Mouse (Mus musculus): ENCODE measurements around the gene Thsd7b. TPM values are rescaled to one million over a fixed set of nuclear protein-coding genes. Genes with fewer than 3 reads are reported as not detected.
"Not testable (repeated sequence)": the region's sequence is repeated elsewhere in the genome, so short reads cannot be mapped to it uniquely, and the experiment has no call there.

The Thsd7b gene
- polyA plus RNA-seq, 1 experiment from 2014 or later: 0.32 TPM

GRCm38 (mm10) chr1:130186836-130187235 is 913.7 kb downstream of the Thsd7b start:
- H3K9me3 ChIP-seq (replicated peaks; ENCODE audit: control insufficient read depth, low read length); H3K27me3 ChIP-seq (ENCODE audit: control insufficient read depth, insufficient read depth, low read depth, low read length); ATAC-seq (ENCODE audit: low read depth); H3K27ac ChIP-seq (ENCODE audit: low read length); H3K9ac ChIP-seq (ENCODE audit: low read depth, low read length); H3K4me2 ChIP-seq (ENCODE audit: low read depth, low read length); H3K4me1 ChIP-seq (ENCODE audit: control insufficient read depth, low read depth, low read length); H3K4me3 ChIP-seq (ENCODE audit: low read depth, low read length); H3K36me3 ChIP-seq (ENCODE audit: control insufficient read depth, insufficient read depth): not testable (repeated sequence)
- WGBS (ENCODE audit: insufficient replicate concordance): 67% methylated on average over 7 of the region's 7 CpGs

DNA sequence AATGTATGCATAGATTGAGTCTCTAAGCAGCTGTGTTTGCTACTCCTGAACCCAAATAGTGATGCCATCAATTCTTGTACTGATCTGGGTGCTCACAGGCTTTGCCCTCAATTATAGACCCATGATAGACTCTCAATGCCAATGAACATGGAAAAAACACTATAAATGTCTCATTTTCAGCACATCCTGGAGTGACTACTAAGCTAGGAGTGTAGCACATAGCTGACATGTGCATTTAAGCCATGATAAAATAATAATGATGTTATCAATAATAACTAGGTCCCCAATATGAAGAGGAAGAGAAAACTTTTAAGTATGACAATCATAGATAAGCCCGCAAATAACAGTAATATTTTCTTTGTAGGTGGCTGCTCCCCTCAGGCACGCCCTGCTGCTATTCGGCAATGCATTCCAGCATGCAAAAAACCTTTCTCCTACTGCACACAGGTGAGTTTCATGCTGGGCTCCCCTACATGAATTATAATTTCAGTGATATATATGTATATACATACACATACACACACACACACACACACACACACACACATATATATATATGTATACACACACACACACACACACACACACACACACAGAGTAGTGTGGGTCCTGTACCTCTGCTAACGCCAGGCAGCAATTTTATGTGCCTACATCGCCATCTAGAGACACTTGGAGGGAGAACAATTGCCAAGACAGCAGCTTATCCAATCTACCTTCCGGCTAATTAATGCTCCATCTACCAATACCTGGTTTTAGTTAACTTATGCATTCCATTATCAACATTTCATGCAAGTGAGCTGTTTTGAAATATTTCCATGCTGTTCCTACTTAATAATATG is 919.3 kb downstream of the Thsd7b start:
- Histone ChIP-seq H3K27ac (ENCODE audit: low read length) (no peak overlapping the region), H3K4me2 (ENCODE audit: low read depth, low read length) (no peak overlapping the region), H3K9me3 (replicated peaks; ENCODE audit: control insufficient read depth, low read length) (no peaks in the 10 kb centered on the region), H3K9ac (ENCODE audit: low read depth, low read length) (no peak overlapping the region), H3K4me1 (ENCODE audit: control insufficient read depth, low read depth, low read length) (no peaks in the 10 kb centered on the region), H3K4me3 (ENCODE audit: low read depth, low read length) (no peak overlapping the region), H3K36me3 (ENCODE audit: control insufficient read depth, insufficient read depth) (no peaks in the 10 kb centered on the region), H3K27me3 (ENCODE audit: control insufficient read depth, insufficient read depth, low read depth, low read length) (no peaks in the 10 kb centered on the region)
- ATAC-seq (ENCODE audit: low read depth): no peak
- 36% methylated on average over 6 of the region's 6 CpGs for WGBS (ENCODE audit: insufficient replicate concordance)

- no peak overlapping the region for H3K4me2 ChIP-seq (ENCODE audit: low read depth, low read length)
- H3K36me3 ChIP-seq (ENCODE audit: control insufficient read depth, insufficient read depth): no peaks in the 10 kb centered on the region
- H3K27ac ChIP-seq (ENCODE audit: low read length): no peak overlapping the region
- H3K4me3 ChIP-seq (ENCODE audit: low read depth, low read length): no peak overlapping the region
- H3K4me1 ChIP-seq (ENCODE audit: control insufficient read depth, low read depth, low read length): no peaks in the 10 kb centered on the region
- no peak for ATAC-seq (ENCODE audit: low read depth)
- no peaks in the 10 kb centered on the region for H3K9me3 ChIP-seq (replicated peaks; ENCODE audit: control insufficient read depth, low read length)
- no peak overlapping the region for H3K9ac ChIP-seq (ENCODE audit: low read depth, low read length)
- WGBS (ENCODE audit: insufficient replicate concordance): 64% methylated on average over 3 of the region's 3 CpGs
- no peaks in the 10 kb centered on the region for H3K27me3 ChIP-seq (ENCODE audit: control insufficient read depth, insufficient read depth, low read depth, low read length)
Measured at GRCm38 (mm10) chr1:130217404-130217803, 944.3 kb downstream of the Thsd7b start.

DNA sequence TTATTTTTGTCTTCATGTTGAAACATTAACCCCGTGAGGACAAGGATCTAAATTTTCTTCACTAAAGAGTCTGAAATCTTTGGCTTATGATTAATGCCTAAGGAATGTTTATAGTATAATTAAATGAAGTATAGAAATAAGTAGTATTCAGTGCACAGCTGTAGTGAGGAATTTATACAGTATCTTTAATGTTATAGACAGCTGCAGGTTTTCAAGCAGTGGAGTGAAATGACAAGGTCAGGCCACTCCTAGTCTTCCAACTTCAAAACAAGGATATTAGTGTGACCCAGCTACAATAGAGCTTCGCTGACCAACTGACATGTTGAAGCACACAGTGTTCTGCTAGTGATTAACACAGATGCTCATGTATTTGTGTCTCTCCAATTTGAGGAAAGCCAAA is 949.8 kb downstream of the Thsd7b start:
- Histone ChIP-seq H3K4me3 (ENCODE audit: low read depth, low read length) (no peak overlapping the region), H3K27ac (ENCODE audit: low read length) (no peak overlapping the region), H3K4me2 (ENCODE audit: low read depth, low read length) (no peak overlapping the region), H3K9me3 (replicated peaks; ENCODE audit: control insufficient read depth, low read length) (no peaks in the 10 kb centered on the region), H3K9ac (ENCODE audit: low read depth, low read length) (no peak overlapping the region), H3K36me3 (ENCODE audit: control insufficient read depth, insufficient read depth) (no peaks in the 10 kb centered on the region), H3K4me1 (ENCODE audit: control insufficient read depth, low read depth, low read length) (no peaks in the 10 kb centered on the region), H3K27me3 (ENCODE audit: control insufficient read depth, insufficient read depth, low read depth, low read length) (no peaks in the 10 kb centered on the region)
- WGBS (ENCODE audit: insufficient replicate concordance): 52% methylated on average over 2 of the region's 2 CpGs
- no peak for ATAC-seq (ENCODE audit: low read depth)

DNA sequence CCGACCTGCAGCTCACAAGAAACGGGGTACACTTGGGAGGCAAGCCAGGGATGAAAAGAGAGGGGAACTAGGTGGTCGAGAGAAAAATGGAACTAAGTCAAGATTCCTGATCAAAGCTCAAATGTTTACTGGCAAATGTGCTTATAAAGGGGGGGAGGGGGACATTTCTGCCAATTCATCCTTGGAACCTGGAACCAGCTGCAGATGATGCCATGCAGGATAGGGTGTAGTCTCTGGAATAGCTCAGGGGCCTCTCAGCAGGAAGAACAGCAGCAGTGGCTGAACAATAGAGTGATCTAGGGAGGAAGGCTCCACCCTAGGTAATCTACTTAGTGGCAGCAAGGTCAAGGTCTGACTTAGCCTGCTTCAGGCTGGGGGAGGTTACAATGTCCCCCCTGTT is 972.5 kb downstream of the Thsd7b start:
- Histone ChIP-seq H3K9ac (ENCODE audit: low read depth, low read length) (no peak overlapping the region), H3K36me3 (ENCODE audit: control insufficient read depth, insufficient read depth) (no peaks in the 10 kb centered on the region), H3K9me3 (replicated peaks; ENCODE audit: control insufficient read depth, low read length) (no peaks in the 10 kb centered on the region), H3K27ac (ENCODE audit: low read length) (no peak overlapping the region), H3K4me2 (ENCODE audit: low read depth, low read length) (no peak overlapping the region), H3K27me3 (ENCODE audit: control insufficient read depth, insufficient read depth, low read depth, low read length) (no peaks in the 10 kb centered on the region), H3K4me3 (ENCODE audit: low read depth, low read length) (no peak overlapping the region), H3K4me1 (ENCODE audit: control insufficient read depth, low read depth, low read length) (no peaks in the 10 kb centered on the region)
- no peak for ATAC-seq (ENCODE audit: low read depth)
- WGBS (ENCODE audit: insufficient replicate concordance): 71% methylated on average over 3 of the region's 3 CpGs

GRCm38 (mm10) chr1:130246264-130246663 is 973.2 kb downstream of the Thsd7b start:
- H3K9me3 ChIP-seq (replicated peaks; ENCODE audit: control insufficient read depth, low read length); H3K27ac ChIP-seq (ENCODE audit: low read length); H3K4me1 ChIP-seq (ENCODE audit: control insufficient read depth, low read depth, low read length); H3K4me3 ChIP-seq (ENCODE audit: low read depth, low read length); ATAC-seq (ENCODE audit: low read depth); H3K27me3 ChIP-seq (ENCODE audit: control insufficient read depth, insufficient read depth, low read depth, low read length); H3K36me3 ChIP-seq (ENCODE audit: control insufficient read depth, insufficient read depth); H3K4me2 ChIP-seq (ENCODE audit: low read depth, low read length); H3K9ac ChIP-seq (ENCODE audit: low read depth, low read length): not testable (repeated sequence)
- 72% methylated on average over 4 of the region's 4 CpGs for WGBS (ENCODE audit: insufficient replicate concordance)

DNA sequence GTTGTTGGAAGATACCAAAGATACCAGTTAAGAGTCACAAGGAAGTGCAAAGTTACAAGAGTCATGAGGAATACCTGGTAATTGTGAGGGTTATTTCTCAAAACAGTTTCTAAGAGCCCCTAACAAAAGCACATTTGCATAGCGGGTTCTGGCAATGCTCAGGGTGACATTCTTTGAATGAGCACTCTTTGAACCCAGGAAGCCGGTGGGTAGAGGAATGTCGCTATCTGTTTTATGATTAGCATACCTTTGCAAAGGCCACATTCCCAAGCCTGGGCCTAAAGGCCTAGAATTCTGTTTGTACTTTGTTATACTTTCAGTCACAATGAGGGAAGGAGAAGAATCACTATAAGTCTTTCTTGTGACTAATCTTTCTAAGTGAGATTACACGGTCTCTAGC is 973.8 kb downstream of the Thsd7b start:
- not testable (repeated sequence) for H3K27ac ChIP-seq (ENCODE audit: low read length); H3K9me3 ChIP-seq (replicated peaks; ENCODE audit: control insufficient read depth, low read length); H3K9ac ChIP-seq (ENCODE audit: low read depth, low read length); ATAC-seq (ENCODE audit: low read depth); H3K4me2 ChIP-seq (ENCODE audit: low read depth, low read length); H3K4me1 ChIP-seq (ENCODE audit: control insufficient read depth, low read depth, low read length); H3K36me3 ChIP-seq (ENCODE audit: control insufficient read depth, insufficient read depth); H3K27me3 ChIP-seq (ENCODE audit: control insufficient read depth, insufficient read depth, low read depth, low read length); H3K4me3 ChIP-seq (ENCODE audit: low read depth, low read length)
- whole genome bisulfite sequencing (ENCODE audit: insufficient replicate concordance): 72% methylated on average over 4 of the region's 4 CpGs

- 57% methylated on average over 6 of the region's 6 CpGs for WGBS (ENCODE audit: insufficient replicate concordance)
- Histone ChIP-seq H3K36me3 (ENCODE audit: control insufficient read depth, insufficient read depth) (no peaks in the 10 kb centered on the region), H3K27me3 (ENCODE audit: control insufficient read depth, insufficient read depth, low read depth, low read length) (no peaks in the 10 kb centered on the region), H3K4me3 (ENCODE audit: low read depth, low read length) (no peak overlapping the region), H3K27ac (ENCODE audit: low read length) (no peak overlapping the region), H3K4me1 (ENCODE audit: control insufficient read depth, low read depth, low read length) (no peaks in the 10 kb centered on the region), H3K9ac (ENCODE audit: low read depth, low read length) (no peak overlapping the region), H3K9me3 (replicated peaks; ENCODE audit: control insufficient read depth, low read length) (no peaks in the 10 kb centered on the region), H3K4me2 (ENCODE audit: low read depth, low read length) (no peak overlapping the region)
- ATAC-seq (ENCODE audit: low read depth): no peak
Measured at GRCm38 (mm10) chr1:130262046-130262445, 988.9 kb downstream of the Thsd7b start.

All from liver, embryonic 16.5 days (tissue).